ENCODE assay signal across 8 mouse cellular contexts in the genomic region with DNA sequence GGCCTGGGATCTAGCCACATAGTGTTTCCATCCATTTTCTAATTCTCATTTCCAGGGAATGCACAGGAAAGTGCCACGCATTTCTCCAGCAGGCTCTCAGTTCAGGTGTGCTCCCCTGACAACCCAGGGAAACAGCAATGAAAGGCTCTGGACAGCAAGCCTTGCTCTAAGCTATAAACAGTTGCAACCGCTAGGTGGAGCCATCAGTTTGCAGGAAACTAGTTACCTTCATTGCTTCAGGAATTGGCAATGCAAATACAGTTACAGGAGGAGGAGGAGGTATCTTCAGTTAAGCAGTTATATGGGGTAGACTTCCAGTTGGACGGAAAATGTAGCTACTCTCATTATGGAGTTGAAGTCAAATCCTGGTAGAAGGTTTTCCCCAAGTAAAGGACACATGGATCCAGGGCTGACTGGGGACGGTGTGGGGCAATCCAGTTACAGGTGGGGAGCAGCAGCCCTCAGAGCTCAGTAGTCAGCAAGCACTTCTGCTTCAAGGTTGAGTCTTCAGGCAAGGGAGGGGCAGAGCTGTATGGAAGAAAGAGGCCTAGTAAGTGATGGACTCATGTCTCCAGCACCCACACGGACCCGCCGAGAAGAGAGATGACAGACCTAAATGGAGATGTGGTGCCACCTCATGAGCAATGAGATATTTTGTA. TPM values are rescaled to one million over a fixed set of nuclear protein-coding genes. Genes with fewer than 3 reads are reported as not detected.
DNase-seq lines count a peak whose midpoint lies in the region; ATAC-seq lines count a peak whose summit lies in the region.

No protein-coding gene starts in this region.

- H3K36me3 ChIP-seq in heart, embryonic 12.5 days = peaks cover 45% of the 10 kb centered on the region
- H3K36me3 ChIP-seq in midbrain, embryonic 11.5 days (ENCODE audit: control insufficient read depth, insufficient read depth, low read length) = 0 out of 2 replicates have a peak, but pooled peaks cover 4% of the 10 kb centered on the region

- no peak overlapping the region for H3K4me3 ChIP-seq in heart, embryonic 12.5 days
- H3K4me3 ChIP-seq in midbrain, embryonic 11.5 days (ENCODE audit: low read depth, low read length) = no peak overlapping the region

- DNase-seq in heart, adult 11 months = peak; percentile 92
- DNase-seq in cerebellum, adult 18-20 months = peak; percentile 79 to 83
- peak; percentile 48 to 78 for DNase-seq in frontal cortex, postnatal 10 days (ENCODE audit: low spot score in 2 of 2)
- DNase-seq in hindlimb bud, embryonic 11.5 days (ENCODE audit: extremely low spot score, low read depth, low spot score) = peak; percentile 53
- peak; percentile 86 to 94 for DNase-seq in left cerebral cortex, adult 18-20 months (ENCODE audit: low spot score in 2 of 2)
- peak; percentile 94 for DNase-seq in midbrain, embryonic 11.5 days (ENCODE audit: low spot score, missing footprints)
- peak; percentile 52 for DNase-seq in skeletal muscle tissue, adult 2 months (ENCODE audit: low read depth, low spot score)

- WGBS in heart, embryonic 12.5 days = 62% methylated on average over 7 of the region's 7 CpGs
- 75% methylated on average over 7 of the region's 7 CpGs for WGBS in midbrain, embryonic 11.5 days

- H3K4me2 ChIP-seq in heart, embryonic 12.5 days = no peak overlapping the region
- H3K4me2 ChIP-seq in midbrain, embryonic 11.5 days = no peak overlapping the region

- H3K27ac ChIP-seq in heart, embryonic 12.5 days (ENCODE audit: poor library complexity, severe bottlenecking) = no peak overlapping the region
- H3K27ac ChIP-seq in midbrain, embryonic 11.5 days (ENCODE audit: low read depth, low read length) = no peak overlapping the region

- ATAC-seq in heart, embryonic 12.5 days (ENCODE audit: insufficient number of reproducible peaks, low FRiP score) = no peak
- ATAC-seq in midbrain, embryonic 11.5 days (ENCODE audit: low FRiP score) = peak; percentile 38; the same call in 1 of the 2 replicates

- no peaks in the 10 kb centered on the region for H3K27me3 ChIP-seq in heart, embryonic 12.5 days (replicated peaks)
- no peaks in the 10 kb centered on the region for H3K27me3 ChIP-seq in midbrain, embryonic 11.5 days (ENCODE audit: control insufficient read depth, insufficient read depth, low read length)

- peaks cover 26% of the 10 kb centered on the region for H3K4me1 ChIP-seq in heart, embryonic 12.5 days (replicated peaks)
- no peaks in the 10 kb centered on the region for H3K4me1 ChIP-seq in midbrain, embryonic 11.5 days (ENCODE audit: control insufficient read depth, insufficient read depth, low read length)

- no peak overlapping the region for H3K9ac ChIP-seq in heart, embryonic 12.5 days
- H3K9ac ChIP-seq in midbrain, embryonic 11.5 days (ENCODE audit: low read length) = no peak overlapping the region

- no peaks in the 10 kb centered on the region for H3K9me3 ChIP-seq in heart, embryonic 12.5 days (replicated peaks)
- H3K9me3 ChIP-seq in midbrain, embryonic 11.5 days (ENCODE audit: control insufficient read depth, low read length) = no peaks in the 10 kb centered on the region

RNA-seq across cellular contexts. Expression of a gene that starts 22.8 kb away (rescaled TPM):
- 23.2 and 24.3 TPM in 2 replicates for polyA plus RNA-seq in heart, embryonic 12.5 days (2016; fragmentation: Nextera tagmentation; extraction: Ambion mirVana)
- total RNA-seq in left cerebral cortex, adult 18-20 months (2021) = 10 to 100 TPM; 15.6 to 18.2 TPM
- 22.2 and 23.6 TPM in 2 replicates for polyA plus RNA-seq in midbrain, embryonic 11.5 days (2014; fragmentation: Nextera tagmentation; extraction: Ambion mirVana)

RNA-seq across cellular contexts. Expression of a gene that starts 44.2 kb away (rescaled TPM):
- polyA plus RNA-seq in heart, embryonic 12.5 days (2016; fragmentation: Nextera tagmentation; extraction: Ambion mirVana) = 184 and 194 TPM in 2 replicates
- 10 to 100 TPM; 23.0 to 23.9 TPM for total RNA-seq in left cerebral cortex, adult 18-20 months (2021)
- polyA plus RNA-seq in midbrain, embryonic 11.5 days (2014; fragmentation: Nextera tagmentation; extraction: Ambion mirVana) = 73.7 and 75.2 TPM in 2 replicates
